Mouse (Mus musculus) neural tube, embryonic 11.5 days (tissue): ENCODE results near the gene Auts2. TPM values are rescaled to one million over a fixed set of nuclear protein-coding genes. Genes with fewer than 3 reads are reported as not detected.

Experiments
- ATAC-seq: fragments of 200-750 bp; cut with Nextera tagmentation; 2 replicates; pipeline ENCODE4 v1.8.0; 2017; ENCODE audit warnings: moderate number of reproducible peaks, mild to moderate bottlenecking, moderate TSS enrichment, moderate library complexity; ENCODE audit not compliant: insufficient read depth, low FRiP score, low TSS enrichment
- DNase-seq: peaks from one replicate; pipeline ENCODE4 v3.0.0-alpha.2; 2015; ENCODE audit warnings: low spot score
- H3K27ac ChIP-seq: fragments of 300-500 bp; sonication (generic); 2 replicates; pipeline ENCODE4 v1.5.1; 2014; ENCODE audit warnings: low read depth, mild to moderate bottlenecking, low read length
- H3K27me3 ChIP-seq: fragments of 300-500 bp; sonication (generic); 2 replicates; pipeline ENCODE4 v1.6.1; 2014; ENCODE audit warnings: mild to moderate bottlenecking, low read length, mixed read lengths; ENCODE audit not compliant: control insufficient read depth, insufficient read depth
- H3K36me3 ChIP-seq: fragments of 300-500 bp; sonication (generic); 2 replicates; pipeline ENCODE4 v1.6.1; 2014; ENCODE audit warnings: mild to moderate bottlenecking, low read length, moderate library complexity, mixed read lengths; ENCODE audit not compliant: control insufficient read depth, insufficient read depth
- H3K4me1 ChIP-seq: fragments of 300-500 bp; sonication (generic); 2 replicates; pipeline ENCODE4 v1.6.1; 2014; ENCODE audit warnings: low read length, mixed read lengths; ENCODE audit not compliant: control insufficient read depth, insufficient read depth
- H3K4me2 ChIP-seq: fragments of 300-500 bp; sonication (generic); 2 replicates; pipeline ENCODE4 v1.6.1; 2014; ENCODE audit warnings: low read depth, mild to moderate bottlenecking, moderate library complexity
- H3K4me3 ChIP-seq: fragments of 300-500 bp; sonication (generic); 2 replicates; pipeline ENCODE4 v1.5.1; 2014; ENCODE audit warnings: low read depth, low read length
- H3K9ac ChIP-seq: fragments of 300-500 bp; sonication (generic); 2 replicates; pipeline ENCODE4 v1.6.1; 2014; ENCODE audit warnings: mild to moderate bottlenecking, low read length
- H3K9me3 ChIP-seq: fragments of 300-500 bp; sonication (generic); 2 replicates; pipeline ENCODE4 v1.6.1; 2016; ENCODE audit warnings: low read length; ENCODE audit not compliant: control insufficient read depth
- WGBS: fragments of 180-500 bp; shearing (Covaris S2); extraction: QIAGEN DNeasy Blood & Tissue Kit; methylation state at CpG from one replicate; pipeline ENCODE4 v1.1.7; 2014; 5-methylcytosine and 5-hydroxymethylcytosine counted together
- polyA plus RNA-seq: library from polyadenylated mRNA; unstranded; fragments of >200 nt; fragmentation: Nextera tagmentation; extraction: Ambion mirVana; gene quantifications from 2 replicates; pipeline ENCODE4 v1.2.1, GENCODE M21; 2014

Auts2 gene
- polyA plus RNA-seq, 1 experiment from 2014 or later = 45.0 TPM

DNA sequence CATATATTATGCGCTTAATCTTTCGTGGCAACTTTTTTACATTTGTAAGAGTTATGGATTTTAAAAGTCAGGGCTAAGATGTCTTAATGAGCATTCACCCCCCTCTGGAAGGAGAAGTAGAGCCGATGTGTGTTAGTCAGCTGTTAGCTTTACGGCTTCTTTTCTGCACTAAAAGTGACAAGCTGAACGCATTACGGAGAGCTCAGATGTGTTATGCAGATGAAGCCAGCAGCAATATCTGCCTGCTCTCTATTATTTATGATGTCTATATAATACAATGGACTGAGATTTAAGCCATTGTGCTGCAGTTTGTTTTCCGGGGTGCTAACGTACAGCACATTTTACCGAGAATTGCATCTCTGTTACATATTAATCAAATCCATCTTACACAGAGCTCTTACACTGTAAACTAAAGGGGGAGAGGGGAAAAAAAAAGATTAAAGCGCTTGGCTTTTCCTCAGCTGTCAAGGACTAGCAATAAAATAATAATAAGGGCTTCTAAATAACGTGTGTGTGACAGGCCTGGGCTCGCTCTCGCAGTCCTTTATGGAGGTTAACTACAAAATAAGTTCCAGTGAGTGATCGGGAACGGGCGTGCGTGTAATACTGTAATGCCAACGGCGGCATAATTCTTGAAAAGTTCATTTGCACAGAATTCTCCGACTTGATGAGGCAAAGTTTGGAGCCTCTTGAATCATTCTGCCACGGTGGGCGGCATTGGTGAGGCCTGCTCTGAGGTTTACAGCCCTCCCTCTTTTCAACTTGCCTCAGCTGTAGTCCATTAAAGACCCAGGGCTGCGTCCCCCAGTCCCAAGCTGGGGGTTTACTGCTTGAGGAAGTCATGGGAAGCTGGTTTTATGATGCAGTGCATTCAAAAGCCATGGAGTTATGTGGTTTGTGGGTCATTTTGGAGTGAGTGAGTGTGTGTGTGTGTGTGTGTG lies 961.8 kb downstream of the Auts2 start:
- Histone ChIP-seq H3K27ac (peak overlapping the region; percentile 15; the same call in 1 of the 2 replicates), H3K9me3 (no peaks in the 10 kb centered on the region), H3K27me3 (peaks cover 11% of the 10 kb centered on the region), H3K4me2 (no peak overlapping the region; the same call in 1 of the 2 replicates), H3K4me3 (no peak overlapping the region), H3K9ac (no peak overlapping the region), H3K4me1 (peaks cover 41% of the 10 kb centered on the region), H3K36me3 (no peaks in the 10 kb centered on the region)
- DNase-seq (no peak), ATAC-seq (no peak)
- 23% methylated on average over 23 of the region's 23 CpGs for WGBS

- 88% methylated on average over 9 of the region's 9 CpGs for WGBS
- Histone ChIP-seq H3K9ac (no peak overlapping the region), H3K4me1 (peaks cover 35% of the 10 kb centered on the region), H3K4me3 (no peak overlapping the region), H3K36me3 (no peaks in the 10 kb centered on the region), H3K4me2 (no peak overlapping the region), H3K27me3 (peaks cover 10% of the 10 kb centered on the region), H3K27ac (no peak overlapping the region), H3K9me3 (no peaks in the 10 kb centered on the region)
- ATAC-seq (no peak), DNase-seq (no peak)
Observed at GRCm38 (mm10) chr5:131578737-131579136, 964.4 kb downstream of the Auts2 start.

GRCm38 (mm10) chr5:131575733-131576265 lies 967.3 kb downstream of the Auts2 start:
- no peaks in the 10 kb centered on the region for H3K9me3 ChIP-seq
- H3K27ac ChIP-seq = no peak overlapping the region
- ATAC-seq (peak; percentile 54; the same call in 1 of the 2 replicates), DNase-seq (no peak)
- no peak overlapping the region for H3K4me2 ChIP-seq
- H3K36me3 ChIP-seq = no peaks in the 10 kb centered on the region
- peaks cover 17% of the 10 kb centered on the region for H3K4me1 ChIP-seq
- H3K9ac ChIP-seq = no peak overlapping the region
- H3K4me3 ChIP-seq = no peak overlapping the region
- WGBS = 62% methylated on average over 11 of the region's 11 CpGs
- peaks cover 3% of the 10 kb centered on the region for H3K27me3 ChIP-seq

DNA sequence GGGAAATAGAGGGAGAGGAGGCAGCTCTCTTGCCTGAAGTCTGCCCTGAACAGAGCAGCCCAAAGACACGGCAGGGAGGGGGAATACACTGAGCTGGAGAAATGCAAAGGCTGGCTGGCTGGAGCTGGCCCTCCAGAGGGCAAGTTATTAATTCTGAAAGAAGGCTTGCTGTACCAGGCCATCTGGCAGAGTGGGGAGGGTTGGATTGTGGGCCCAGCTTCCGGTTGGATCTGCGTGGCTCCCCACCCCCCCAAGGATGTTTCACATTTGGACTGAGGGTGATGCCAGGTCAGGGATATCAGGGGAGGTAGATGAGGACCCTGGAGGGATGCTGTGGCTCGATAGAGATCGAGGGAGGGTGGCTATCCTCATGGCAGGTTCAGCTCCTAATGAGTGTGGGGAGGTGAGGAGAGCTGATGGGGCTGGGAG lies 968.0 kb downstream of the Auts2 start:
- 31% methylated on average over 5 of the region's 5 CpGs for WGBS
- no peak overlapping the region; the same call in 1 of the 2 replicates for H3K4me2 ChIP-seq
- no peak overlapping the region for H3K9ac ChIP-seq
- DNase-seq (peak; percentile 64), ATAC-seq (peak; percentile 78)
- H3K4me3 ChIP-seq = no peak overlapping the region
- no peaks in the 10 kb centered on the region for H3K36me3 ChIP-seq
- H3K4me1 ChIP-seq = peaks cover 17% of the 10 kb centered on the region
- peaks cover 3% of the 10 kb centered on the region for H3K27me3 ChIP-seq
- H3K9me3 ChIP-seq = no peaks in the 10 kb centered on the region
- peak overlapping the region; percentile 46; the same call in 1 of the 2 replicates for H3K27ac ChIP-seq

- Histone ChIP-seq H3K36me3 (no peaks in the 10 kb centered on the region), H3K9me3 (no peaks in the 10 kb centered on the region), H3K4me1 (peaks cover 17% of the 10 kb centered on the region), H3K4me3 (no peak overlapping the region), H3K27ac (0 out of 2 replicates have a peak overlapping the region, but pooled peaks have one; percentile 46), H3K4me2 (no peak overlapping the region; the same call in 1 of the 2 replicates), H3K9ac (no peak overlapping the region), H3K27me3 (peaks cover 3% of the 10 kb centered on the region)
- ATAC-seq = peak; percentile 21; the same call in 1 of the 2 replicates
- no peak for DNase-seq
- 54% methylated on average over 16 of the region's 16 CpGs for WGBS
Observed at GRCm38 (mm10) chr5:131574469-131575085, 968.6 kb downstream of the Auts2 start.

DNA sequence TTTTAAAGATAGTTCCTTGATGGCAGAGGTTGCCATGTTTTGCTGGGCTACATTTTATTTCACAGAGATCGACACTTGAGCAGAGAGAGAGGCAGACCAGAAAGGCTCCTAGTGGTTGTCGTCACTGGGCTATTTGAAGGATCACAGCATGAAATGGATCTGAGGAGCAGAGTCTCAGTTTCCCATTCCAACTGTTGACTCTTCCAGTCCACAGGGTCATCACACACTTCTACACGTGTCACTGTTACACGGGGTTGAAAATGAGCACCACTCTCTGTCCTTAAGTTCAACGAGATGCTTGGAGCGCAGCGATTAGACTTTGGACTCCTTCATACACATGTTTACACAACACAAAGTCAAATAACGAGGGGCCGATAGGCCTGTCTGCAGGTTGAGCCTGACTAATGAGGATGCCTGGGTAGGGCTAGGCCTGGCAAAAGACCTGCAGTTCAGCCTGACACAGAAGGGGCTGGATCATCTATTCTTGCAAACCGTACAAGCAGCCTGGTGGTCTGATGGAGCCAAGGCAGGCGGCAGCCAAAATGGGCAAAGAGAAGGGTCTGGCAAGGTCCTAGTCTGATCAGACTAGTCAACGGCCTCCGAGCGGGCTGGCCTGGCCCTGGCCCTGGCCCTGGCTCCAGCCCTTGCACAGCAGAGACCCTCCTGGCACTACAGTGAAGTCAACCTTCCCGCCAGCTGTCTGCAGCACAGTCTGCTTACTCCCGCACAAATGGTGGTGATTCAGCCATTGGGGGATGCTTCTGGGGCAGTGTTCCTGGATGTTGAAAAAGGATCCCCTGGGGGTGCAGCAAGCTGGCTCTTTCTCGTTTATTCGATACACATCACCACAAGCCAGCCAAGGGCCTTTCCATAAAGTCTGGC lies 969.6 kb downstream of the Auts2 start:
- DNase-seq (no peak), ATAC-seq (no peak)
- Histone ChIP-seq H3K4me3 (no peak overlapping the region), H3K27ac (no peak overlapping the region), H3K9me3 (no peaks in the 10 kb centered on the region), H3K9ac (no peak overlapping the region), H3K4me1 (peaks cover 17% of the 10 kb centered on the region), H3K4me2 (no peak overlapping the region), H3K27me3 (peaks cover 3% of the 10 kb centered on the region; the same call in 1 of the 2 replicates), H3K36me3 (no peaks in the 10 kb centered on the region)
- WGBS = 84% methylated on average over 18 of the region's 18 CpGs

- Histone ChIP-seq H3K4me1 (no peaks in the 10 kb centered on the region), H3K36me3 (no peaks in the 10 kb centered on the region), H3K9ac (no peak overlapping the region), H3K27ac (no peak overlapping the region), H3K4me3 (no peak overlapping the region), H3K4me2 (no peak overlapping the region), H3K27me3 (no peaks in the 10 kb centered on the region), H3K9me3 (no peaks in the 10 kb centered on the region)
- DNase-seq = no peak
- no peak for ATAC-seq
- 36% methylated on average over 6 of the region's 6 CpGs for WGBS
Observed at GRCm38 (mm10) chr5:131566032-131566431, 977.1 kb downstream of the Auts2 start.
